Mouse (Mus musculus) G1E (cell line): Measurements from ENCODE around the gene Ccer2.

ENCODE experiments used
- CTCF ChIP-seq: IDR thresholded peaks from 2 replicates; pipeline ENCODE4 v1.5.1; 2012; ENCODE audit warnings: low read depth, low read length, inconsistent platforms, mixed read lengths
- TAL1 ChIP-seq: conservative IDR thresholded peaks from 2 replicates; pipeline ENCODE4 v1.6.1; 2012; ENCODE audit warnings: low read depth, low read length, inconsistent platforms, mixed read lengths

DNA sequence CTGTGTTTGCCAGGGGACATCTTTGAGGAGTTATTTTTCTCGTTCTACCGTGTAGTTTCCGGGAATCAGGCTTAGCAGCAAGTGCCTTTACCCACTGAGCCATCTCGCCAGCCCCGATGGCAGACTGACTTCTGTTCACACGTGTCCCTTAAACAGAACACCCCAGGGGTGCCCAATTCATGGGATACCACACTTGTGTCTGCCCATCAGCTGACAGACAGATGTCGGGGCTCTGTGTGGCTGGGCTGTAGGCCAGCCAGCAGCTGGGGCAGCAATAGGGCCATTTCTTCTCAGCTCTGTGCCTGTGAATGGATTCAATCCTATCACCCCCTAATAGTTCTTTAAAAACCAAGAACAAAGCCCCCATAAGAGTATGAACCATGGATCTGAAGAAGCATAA is 19.2 kb downstream of the Ccer2 start:
- TF ChIP-seq CTCF: no peak
- TF ChIP-seq TAL1: no peak
